Comparison of ENCODE assay signal across 23 mouse cellular contexts in genomic region chr1:90544821-90545536, GRCm38 (mm10). TPM values are rescaled to one million over a fixed set of nuclear protein-coding genes. Genes with fewer than 3 reads are reported as not detected.
DNase-seq lines count a peak whose midpoint lies in the region; ATAC-seq lines count a peak whose summit lies in the region.
"Had no signal": no experiment of that assay in that cellular context is flagged by ENCODE, and none has a peak within 500 bp of the region (broad histone marks: within the 10 kb centered on the region; RNA-seq: fewer than 3 reads in every experiment).

No protein-coding gene starts in this region.

- H3K27ac ChIP-seq in heart, embryonic 10.5 days = 0 out of 2 replicates have a peak overlapping the region, but pooled peaks have one; percentile 16
- no peak overlapping the region for H3K27ac ChIP-seq in neural tube, embryonic 15.5 days (replicated peaks)
- H3K27ac ChIP-seq in neural tube, embryonic 12.5 days = no peak overlapping the region
- H3K27ac ChIP-seq: forebrain, embryonic 12.5 days; neural tube, embryonic 13.5 days; stomach, postnatal 0 days had no signal

- no peak for DNase-seq in heart, embryonic 10.5 days (ENCODE audit: low spot score)
- DNase-seq in heart, postnatal 4 days = no peak
- DNase-seq in neural tube, embryonic 10.5 days (ENCODE audit: extremely low spot score, low spot score) = peak; percentile 37
- peak; percentile 51 for DNase-seq in forelimb bud, embryonic 11.5 days (ENCODE audit: low read depth, low spot score)
- DNase-seq in spleen, adult 18-20 months = no peak
- DNase-seq: adrenal gland, postnatal 36 days; cerebellum, adult 11-12 months; cerebellum, postnatal 10 days; gastrocnemius, postnatal 10 days; heart, adult 11 months; heart, postnatal 10 days; kidney, adult 11 months; lung, postnatal 4 days; right cerebral cortex, adult 18-20 months; thymus, adult 2 months; thymus, postnatal 4 days had no signal

- H3K9me3 ChIP-seq in heart, embryonic 10.5 days = 0 out of 2 replicates have a peak, but pooled peaks cover 7% of the 10 kb centered on the region
- H3K9me3 ChIP-seq in neural tube, embryonic 15.5 days (replicated peaks) = peaks cover 7% of the 10 kb centered on the region; the same call in 1 of the 2 replicates
- peaks cover 16% of the 10 kb centered on the region for H3K9me3 ChIP-seq in neural tube, embryonic 12.5 days

- no peaks in the 10 kb centered on the region for H3K36me3 ChIP-seq in heart, embryonic 10.5 days
- no peaks in the 10 kb centered on the region for H3K36me3 ChIP-seq in neural tube, embryonic 15.5 days
- H3K36me3 ChIP-seq in neural tube, embryonic 12.5 days = no peaks in the 10 kb centered on the region
- H3K36me3 ChIP-seq: forebrain, embryonic 12.5 days; heart, embryonic 12.5 days; neural tube, embryonic 13.5 days had no signal

- H3K27me3 ChIP-seq in heart, embryonic 10.5 days (ENCODE audit: insufficient read depth, poor library complexity, severe bottlenecking) = peaks cover 3% of the 10 kb centered on the region; the same call in 1 of the 2 replicates
- H3K27me3 ChIP-seq in neural tube, embryonic 15.5 days (replicated peaks) = no peaks in the 10 kb centered on the region
- H3K27me3 ChIP-seq in neural tube, embryonic 12.5 days (replicated peaks) = no peaks in the 10 kb centered on the region
- H3K27me3 ChIP-seq: forebrain, embryonic 12.5 days; heart, embryonic 12.5 days; neural tube, embryonic 13.5 days had no signal

- no peak overlapping the region for H3K9ac ChIP-seq in neural tube, embryonic 15.5 days (replicated peaks)
- H3K9ac ChIP-seq in neural tube, embryonic 12.5 days = no peak overlapping the region
- H3K9ac ChIP-seq: forebrain, embryonic 12.5 days; heart, embryonic 12.5 days; neural tube, embryonic 13.5 days had no signal

- ATAC-seq in neural tube, embryonic 15.5 days (ENCODE audit: low FRiP score) = no peak
- peak; percentile 77 for ATAC-seq in neural tube, embryonic 12.5 days (ENCODE audit: low FRiP score, low read depth)
- ATAC-seq in CD4-positive, CD25-positive, alpha-beta regulatory T cell, adult 4 months = no peak

- no peak overlapping the region for H3K4me3 ChIP-seq in heart, embryonic 10.5 days
- H3K4me3 ChIP-seq in neural tube, embryonic 15.5 days (replicated peaks) = no peak overlapping the region
- H3K4me3 ChIP-seq in neural tube, embryonic 12.5 days = no peak overlapping the region
- H3K4me3 ChIP-seq: forebrain, embryonic 12.5 days; heart, embryonic 12.5 days; neural tube, embryonic 13.5 days had no signal

- peaks cover 7% of the 10 kb centered on the region; the same call in 1 of the 2 replicates for H3K4me1 ChIP-seq in heart, embryonic 10.5 days
- 0 out of 2 replicates have a peak, but pooled peaks cover 3% of the 10 kb centered on the region for H3K4me1 ChIP-seq in neural tube, embryonic 15.5 days
- peaks cover 12% of the 10 kb centered on the region; the same call in 1 of the 2 replicates for H3K4me1 ChIP-seq in neural tube, embryonic 12.5 days

- H3K4me2 ChIP-seq in neural tube, embryonic 15.5 days = no peak overlapping the region
- no peak overlapping the region for H3K4me2 ChIP-seq in neural tube, embryonic 12.5 days (replicated peaks)
- H3K4me2 ChIP-seq: forebrain, embryonic 12.5 days; heart, embryonic 12.5 days; neural tube, embryonic 13.5 days had no signal

- WGBS in heart, embryonic 10.5 days = 41% methylated on average over 9 of the region's 9 CpGs
- WGBS in neural tube, embryonic 15.5 days = 25% methylated on average over 9 of the region's 9 CpGs
- WGBS in neural tube, embryonic 12.5 days = 17% methylated on average over 9 of the region's 9 CpGs

RNA-seq across cellular contexts. Expression of gene Cops8, which starts 57.8 kb away (rescaled TPM):
- polyA plus RNA-seq in heart, embryonic 10.5 days (2016; fragmentation: Nextera tagmentation; extraction: Ambion mirVana) = 157 and 170 TPM in 2 replicates
- 10 to 100 TPM; 78.6 to 91.6 TPM for total RNA-seq in heart, postnatal 4 days (2021)
- 163 and 171 TPM in 2 replicates for polyA plus RNA-seq in neural tube, embryonic 15.5 days (2015; fragmentation: Nextera tagmentation; extraction: Ambion mirVana)
- polyA plus RNA-seq in neural tube, embryonic 12.5 days (2016; fragmentation: Nextera tagmentation; extraction: Ambion mirVana) = 160 and 171 TPM in 2 replicates
- polyA plus RNA-seq in CD4-positive, CD25-positive, alpha-beta regulatory T cell, adult 4 months (2017; shearing (Covaris generic)) = 100 to 1,000 TPM; 149 to 150 TPM

Comparison
In these comparisons a context has a peak if more than half of its experiments do, and no peak if none do; other contexts are left out.
1. DNase-seq: peak in neural tube, embryonic 10.5 days (single experiment) and forelimb bud, embryonic 11.5 days (single experiment); none in heart, embryonic 10.5 days (single experiment), heart, postnatal 4 days (single experiment) and spleen, adult 18-20 months (0 of 2).